Mouse (Mus musculus) heart, postnatal 0 days (tissue): ENCODE measurements at regions not wholly inside any gene's neighbourhood (a gene's known extent, or its start where the extent isn't known, plus 50 kb on each side); places are given as distances from the start of the nearest gene placed in this dataset.

ENCODE experiments used
- ATAC-seq: fragments of 200-750 bp; cut with Nextera tagmentation; 2 replicates; pipeline ENCODE4 v1.8.0; 2017; ENCODE audit warnings: low read depth, moderate number of reproducible peaks, moderate library complexity; ENCODE audit not compliant: insufficient read depth
- DNase-seq: peaks from one replicate; pipeline ENCODE4 v3.0.0-alpha.2; 2016; ENCODE audit warnings: low spot score
- H3K27ac ChIP-seq: fragments of 300-500 bp; sonication (generic); 2 replicates; pipeline ENCODE4 v1.5.1; 2014; ENCODE audit warnings: low read depth, mild to moderate bottlenecking
- H3K27me3 ChIP-seq: fragments of 300-500 bp; sonication (generic); 2 replicates; pipeline ENCODE4 v1.6.1; 2014; ENCODE audit warnings: low read length, mixed read lengths; ENCODE audit not compliant: control insufficient read depth, insufficient read depth
- H3K36me3 ChIP-seq: fragments of 300-500 bp; sonication (generic); replicated peaks from 2 replicates; pipeline ENCODE4 v1.6.1; 2014; ENCODE audit warnings: low read length, mixed read lengths; ENCODE audit not compliant: control insufficient read depth, insufficient read depth
- H3K4me1 ChIP-seq: fragments of 300-500 bp; sonication (generic); 2 replicates; pipeline ENCODE4 v1.6.1; 2014; ENCODE audit warnings: antibody characterized with exemption; ENCODE audit not compliant: control insufficient read depth, insufficient read depth
- H3K4me2 ChIP-seq: fragments of 300-500 bp; sonication (generic); 2 replicates; pipeline ENCODE4 v1.6.1; 2014; ENCODE audit warnings: low read depth, mild to moderate bottlenecking, low read length, moderate library complexity
- H3K4me3 ChIP-seq: fragments of 300-500 bp; sonication (generic); 2 replicates; pipeline ENCODE4 v1.5.1; 2014; ENCODE audit warnings: low read depth, low read length
- H3K9ac ChIP-seq: fragments of 300-500 bp; sonication (generic); replicated peaks from 2 replicates; pipeline ENCODE4 v1.6.1; 2014; ENCODE audit warnings: low read depth, low read length, mixed read lengths
- H3K9me3 ChIP-seq: fragments of 300-500 bp; sonication (generic); replicated peaks from 2 replicates; pipeline ENCODE4 v1.6.1; 2016; ENCODE audit warnings: low read length; ENCODE audit not compliant: control insufficient read depth
- CTCF ChIP-seq: IDR thresholded peaks from 2 replicates; pipeline ENCODE4 v1.5.1; 2016; ENCODE audit warnings: antibody characterized with exemption, control low read depth, low read depth
- EP300 ChIP-seq: IDR thresholded peaks from 2 replicates; pipeline ENCODE4 v1.6.1; 2016; ENCODE audit warnings: antibody characterized with exemption, low read depth
- WGBS: fragments of 180-500 bp; shearing (Covaris S2); extraction: QIAGEN DNeasy Blood & Tissue Kit; methylation state at CpG from one replicate; pipeline ENCODE4 v1.1.7; 2014; 5-methylcytosine and 5-hydroxymethylcytosine counted together

- ATAC-seq (no peak), DNase-seq (no peak)
- Histone ChIP-seq H3K27ac (no peak overlapping the region), H3K36me3 (no peaks in the 10 kb centered on the region), H3K9me3 (no peaks in the 10 kb centered on the region), H3K27me3 (no peaks in the 10 kb centered on the region), H3K9ac (no peak overlapping the region), H3K4me2 (no peak overlapping the region), H3K4me1 (no peaks in the 10 kb centered on the region), H3K4me3 (no peak overlapping the region)
- 57% methylated on average over 3 of the region's 3 CpGs for WGBS
- no peak for TF ChIP-seq CTCF
- no peak for TF ChIP-seq EP300
These were observed 939.2 kb downstream of the Gm9008 start for GRCm38 (mm10) chr6:75558431-75558830.

- Histone ChIP-seq H3K4me1 (no peaks in the 10 kb centered on the region), H3K9ac (no peak overlapping the region), H3K9me3 (no peaks in the 10 kb centered on the region), H3K4me3 (no peak overlapping the region), H3K27me3 (no peaks in the 10 kb centered on the region), H3K36me3 (no peaks in the 10 kb centered on the region), H3K27ac (no peak overlapping the region), H3K4me2 (no peak overlapping the region)
- DNase-seq: no peak
- TF ChIP-seq EP300 (no peak), CTCF (no peak)
- no peak for ATAC-seq
- 49% methylated on average over 1 of the region's 1 CpGs for WGBS
These were observed 955.3 kb downstream of the Gm9008 start for GRCm38 (mm10) chr6:75542247-75542700.

- no peak overlapping the region for H3K4me2 ChIP-seq
- H3K27me3 ChIP-seq: no peaks in the 10 kb centered on the region
- H3K4me1 ChIP-seq: no peaks in the 10 kb centered on the region
- H3K9me3 ChIP-seq: no peaks in the 10 kb centered on the region
- WGBS: 74% methylated on average over 3 of the region's 3 CpGs
- TF ChIP-seq EP300: no peak
- ATAC-seq (no peak), DNase-seq (no peak)
- no peaks in the 10 kb centered on the region for H3K36me3 ChIP-seq
- H3K9ac ChIP-seq: no peak overlapping the region
- no peak overlapping the region for H3K27ac ChIP-seq
- H3K4me3 ChIP-seq: no peak overlapping the region
These were observed 957.9 kb downstream of the Gm9008 start for GRCm38 (mm10) chr6:75539703-75540102.
